Mouse (Mus musculus): Measurements from ENCODE around the gene Nos2. TPM values are rescaled to one million over a fixed set of nuclear protein-coding genes. Genes with fewer than 3 reads are reported as not detected.

Nos2 gene
- total RNA-seq, 2 experiments from 2014 or later: not detected

Other genes starting within 250 kb of the Nos2 start
- 2.7 and 8.8 TPM in 2 replicates for gene Nlk, start 223.4 kb upstream of the Nos2 start, total RNA-seq (2015; ENCODE audit: low replicate concordance)
- 5.2 and 9.5 TPM in 2 replicates for gene Nlk, start 223.4 kb upstream of the Nos2 start, total RNA-seq (2017; ENCODE audit: low replicate concordance)
- gene Ccnq, start 169.1 kb upstream of the Nos2 start, total RNA-seq (2015; ENCODE audit: low replicate concordance): 4.6 and 16.7 TPM in 2 replicates
- 4.7 and 6.6 TPM in 2 replicates for gene Ccnq, start 169.1 kb upstream of the Nos2 start, total RNA-seq (2017; ENCODE audit: low replicate concordance)
- 6.0 and 12.5 TPM in 2 replicates for gene Lyrm9, start 94.2 kb upstream of the Nos2 start, total RNA-seq (2015; ENCODE audit: low replicate concordance)
- gene Lyrm9, start 94.2 kb upstream of the Nos2 start, total RNA-seq (2017; ENCODE audit: low replicate concordance): 8.1 and 10.9 TPM in 2 replicates
- 155 and 163 TPM in 2 replicates for gene Lgals9, start 64.2 kb downstream of the Nos2 start, total RNA-seq (2015; ENCODE audit: low replicate concordance)
- 39.4 and 48.7 TPM in 2 replicates for gene Lgals9, start 64.2 kb downstream of the Nos2 start, total RNA-seq (2017; ENCODE audit: low replicate concordance)
- 4.2 and 6.3 TPM in 2 replicates for gene Ksr1, start 225.6 kb downstream of the Nos2 start, total RNA-seq (2015; ENCODE audit: low replicate concordance)
- 7.2 and 21.1 TPM in 2 replicates for gene Ksr1, start 225.6 kb downstream of the Nos2 start, total RNA-seq (2017; ENCODE audit: low replicate concordance)

Data from erythroblast, adult 5-6 weeks (primary cell).